Mouse (Mus musculus) erythroblast, embryonic 14.5 days (primary cell): ENCODE measurements around the gene Hoxd1. TPM values are rescaled to one million over a fixed set of nuclear protein-coding genes. Genes with fewer than 3 reads are reported as not detected.

ENCODE experiments used
- H3K27me3 ChIP-seq: 2 replicates; pipeline ENCODE4 v1.6.1; 2012; ENCODE audit warnings: inconsistent platforms; ENCODE audit not compliant: control insufficient read depth
- H3K36me3 ChIP-seq: 2 replicates; pipeline ENCODE4 v1.6.1; 2012; ENCODE audit warnings: mild to moderate bottlenecking, inconsistent platforms; ENCODE audit not compliant: control insufficient read depth
- H3K4me1 ChIP-seq: 2 replicates; pipeline ENCODE4 v1.6.1; 2012; ENCODE audit warnings: inconsistent platforms; ENCODE audit not compliant: control insufficient read depth
- H3K4me3 ChIP-seq: replicated peaks from 2 replicates; pipeline ENCODE3; 2012; ENCODE audit warnings: moderate library complexity, mild to moderate bottlenecking, inconsistent platforms
- H3K9me3 ChIP-seq: 2 replicates; pipeline ENCODE4 v1.6.1; 2012; ENCODE audit warnings: low read length, inconsistent platforms, mixed read lengths; ENCODE audit not compliant: control insufficient read depth
- GATA1 ChIP-seq: IDR thresholded peaks from 2 replicates; pipeline ENCODE4 v1.6.1; 2012; ENCODE audit warnings: low read length, inconsistent platforms, mixed read lengths
- TAL1 ChIP-seq: IDR thresholded peaks from 3 replicates; pipeline ENCODE4 v1.6.1; 2012; ENCODE audit warnings: low read length, inconsistent platforms, mixed read lengths
- polyA plus RNA-seq: library from polyadenylated mRNA; stranded (reverse); fragments of >175 nt; gene quantifications from 2 replicates; pipeline ENCODE4 v1.2.3, GENCODE M21; 2012

Gene Hoxd1
- polyA plus RNA-seq, 1 experiment, result not detected

- no peaks in the 10 kb centered on the region for H3K4me1 ChIP-seq
- no peak for TF ChIP-seq TAL1
- H3K36me3 ChIP-seq, result no peaks in the 10 kb centered on the region
- H3K27me3 ChIP-seq, result peaks cover 98% of the 10 kb centered on the region
- no peak overlapping the region for H3K4me3 ChIP-seq
- no peaks in the 10 kb centered on the region; the same call in 1 of the 2 replicates for H3K9me3 ChIP-seq
These were observed 16.4 kb upstream of the Hoxd1 start for GRCm38 (mm10) chr2:74746298-74746921.

DNA sequence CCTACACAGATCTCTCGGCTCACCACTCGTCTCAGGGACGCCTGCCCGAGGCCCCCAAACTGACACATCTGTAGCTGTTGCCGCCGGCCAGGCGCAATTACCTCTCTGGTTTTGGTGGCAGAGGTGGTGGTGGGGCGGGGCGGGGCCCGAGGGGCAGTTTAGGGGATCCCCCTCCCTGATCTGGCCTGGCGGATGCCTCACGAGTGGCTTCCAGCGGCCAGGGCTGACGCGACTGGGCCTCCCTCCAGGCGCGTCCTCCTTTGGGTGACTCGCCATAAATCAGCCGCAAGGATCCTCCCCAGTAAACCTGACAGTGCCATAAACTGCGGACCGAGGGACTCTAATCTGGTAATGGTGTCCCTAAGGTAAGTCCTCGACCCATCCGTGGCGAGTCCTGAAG, 15.8 kb upstream of the Hoxd1 start:
- Histone ChIP-seq H3K9me3 (no peaks in the 10 kb centered on the region; the same call in 1 of the 2 replicates), H3K4me3 (no peak overlapping the region)
- TF ChIP-seq TAL1 (no peak), GATA1 (no peak)

DNA sequence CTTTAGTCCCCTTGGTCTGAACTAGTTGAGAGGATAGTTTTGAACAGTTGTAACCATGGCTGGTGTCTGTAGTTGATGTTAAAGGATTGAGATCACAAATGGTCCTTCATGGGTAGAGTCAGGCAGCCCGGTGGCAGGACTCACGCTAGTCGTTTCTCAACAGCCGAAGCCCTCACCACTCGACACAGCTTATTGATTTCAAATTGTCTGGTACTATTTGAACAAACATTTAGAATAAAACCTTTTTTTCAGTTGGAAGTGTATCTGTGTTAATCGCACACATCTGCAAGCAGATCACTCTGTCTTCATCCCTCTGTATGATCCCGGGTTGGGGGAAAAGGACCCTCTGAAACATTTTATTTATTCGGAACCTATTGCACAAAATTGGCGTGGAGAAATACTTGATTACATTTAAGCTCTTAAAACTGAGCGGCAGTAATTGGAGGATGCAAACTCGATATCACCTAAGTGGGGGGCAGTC, 15.1 kb upstream of the Hoxd1 start:
- H3K4me1 ChIP-seq, result no peaks in the 10 kb centered on the region
- no peaks in the 10 kb centered on the region; the same call in 1 of the 2 replicates for H3K9me3 ChIP-seq
- TF ChIP-seq GATA1, result no peak
- TF ChIP-seq TAL1, result no peak
- H3K27me3 ChIP-seq, result peaks cover 98% of the 10 kb centered on the region
- H3K36me3 ChIP-seq, result no peaks in the 10 kb centered on the region
- H3K4me3 ChIP-seq, result no peak overlapping the region

More for the DNA sequence above, 15.8 kb upstream of the Hoxd1 start:
- H3K36me3 ChIP-seq, result no peaks in the 10 kb centered on the region
- H3K4me1 ChIP-seq, result no peaks in the 10 kb centered on the region
- peaks cover 98% of the 10 kb centered on the region for H3K27me3 ChIP-seq

DNA sequence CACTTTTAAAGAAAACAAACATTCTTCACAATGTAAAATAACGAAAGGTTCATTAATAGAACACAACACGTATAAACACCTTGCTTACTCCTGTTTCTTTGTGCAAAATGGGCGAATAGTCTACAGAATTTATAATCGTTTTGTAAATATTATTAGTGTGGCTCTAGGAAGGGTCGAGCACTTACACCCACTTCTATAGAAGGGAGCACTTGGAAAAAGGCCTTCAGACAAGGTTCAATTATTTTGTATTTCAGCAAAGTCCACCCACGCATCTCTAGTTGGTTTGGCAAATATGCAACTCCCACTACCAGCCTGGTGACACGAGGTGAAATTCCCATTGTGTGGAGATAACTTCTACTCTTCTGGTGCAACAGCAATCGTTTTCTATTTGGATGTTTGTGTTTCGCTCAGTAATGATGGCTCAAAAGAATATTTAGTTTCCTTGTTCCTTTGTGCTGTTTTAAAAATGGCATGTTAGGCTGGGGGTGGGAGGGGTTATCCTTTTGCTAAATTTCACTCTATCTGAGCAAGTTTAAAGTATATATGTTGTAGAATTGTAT, 14.3 kb upstream of the Hoxd1 start:
- Histone ChIP-seq H3K36me3 (no peaks in the 10 kb centered on the region), H3K4me3 (no peak overlapping the region), H3K27me3 (peaks cover 100% of the 10 kb centered on the region), H3K4me1 (no peaks in the 10 kb centered on the region), H3K9me3 (no peaks in the 10 kb centered on the region; the same call in 1 of the 2 replicates)
- no peak for TF ChIP-seq TAL1
- TF ChIP-seq GATA1, result no peak

GRCm38 (mm10) chr2:74749337-74750121, 13.3 kb upstream of the Hoxd1 start:
- Histone ChIP-seq H3K9me3 (no peaks in the 10 kb centered on the region; the same call in 1 of the 2 replicates), H3K4me3 (no peak overlapping the region), H3K4me1 (no peaks in the 10 kb centered on the region), H3K27me3 (peaks cover 100% of the 10 kb centered on the region), H3K36me3 (no peaks in the 10 kb centered on the region)
- no peak for TF ChIP-seq GATA1
- TF ChIP-seq TAL1, result no peak

GRCm38 (mm10) chr2:74750731-74751250, 12.0 kb upstream of the Hoxd1 start:
- no peaks in the 10 kb centered on the region for H3K36me3 ChIP-seq
- no peak overlapping the region for H3K4me3 ChIP-seq
- H3K9me3 ChIP-seq, result no peaks in the 10 kb centered on the region; the same call in 1 of the 2 replicates
- H3K4me1 ChIP-seq, result no peaks in the 10 kb centered on the region
- H3K27me3 ChIP-seq, result peaks cover 95% of the 10 kb centered on the region
- no peak for TF ChIP-seq TAL1
- TF ChIP-seq GATA1, result no peak

- no peaks in the 10 kb centered on the region for H3K36me3 ChIP-seq
- TF ChIP-seq TAL1, result no peak
- no peak for TF ChIP-seq GATA1
- peaks cover 92% of the 10 kb centered on the region for H3K27me3 ChIP-seq
These were observed 10.9 kb upstream of the Hoxd1 start for GRCm38 (mm10) chr2:74751861-74752260.

GRCm38 (mm10) chr2:74752431-74753174, 10.2 kb upstream of the Hoxd1 start:
- H3K27me3 ChIP-seq, result peaks cover 90% of the 10 kb centered on the region

More at GRCm38 (mm10) chr2:74751861-74752260, 10.9 kb upstream of the Hoxd1 start:
- no peaks in the 10 kb centered on the region for H3K4me1 ChIP-seq
- H3K9me3 ChIP-seq, result no peaks in the 10 kb centered on the region; the same call in 1 of the 2 replicates
- H3K4me3 ChIP-seq, result no peak overlapping the region

More at GRCm38 (mm10) chr2:74752431-74753174, 10.2 kb upstream of the Hoxd1 start:
- no peak overlapping the region for H3K4me3 ChIP-seq
- TF ChIP-seq GATA1 (no peak), TAL1 (no peak)
- no peaks in the 10 kb centered on the region; the same call in 1 of the 2 replicates for H3K9me3 ChIP-seq
- no peaks in the 10 kb centered on the region for H3K4me1 ChIP-seq
- no peaks in the 10 kb centered on the region for H3K36me3 ChIP-seq
